Mouse (Mus musculus): ENCODE data around the gene Nbea. TPM values are rescaled to one million over a fixed set of nuclear protein-coding genes. Genes with fewer than 3 reads are reported as not detected.

The Nbea gene
- total RNA-seq (2014; fragmentation: Nextera tagmentation) (not detected in 2 replicates), total RNA-seq (2017) (0.04 TPM in 1 of 2 replicates, not detected in the other)

DNA sequence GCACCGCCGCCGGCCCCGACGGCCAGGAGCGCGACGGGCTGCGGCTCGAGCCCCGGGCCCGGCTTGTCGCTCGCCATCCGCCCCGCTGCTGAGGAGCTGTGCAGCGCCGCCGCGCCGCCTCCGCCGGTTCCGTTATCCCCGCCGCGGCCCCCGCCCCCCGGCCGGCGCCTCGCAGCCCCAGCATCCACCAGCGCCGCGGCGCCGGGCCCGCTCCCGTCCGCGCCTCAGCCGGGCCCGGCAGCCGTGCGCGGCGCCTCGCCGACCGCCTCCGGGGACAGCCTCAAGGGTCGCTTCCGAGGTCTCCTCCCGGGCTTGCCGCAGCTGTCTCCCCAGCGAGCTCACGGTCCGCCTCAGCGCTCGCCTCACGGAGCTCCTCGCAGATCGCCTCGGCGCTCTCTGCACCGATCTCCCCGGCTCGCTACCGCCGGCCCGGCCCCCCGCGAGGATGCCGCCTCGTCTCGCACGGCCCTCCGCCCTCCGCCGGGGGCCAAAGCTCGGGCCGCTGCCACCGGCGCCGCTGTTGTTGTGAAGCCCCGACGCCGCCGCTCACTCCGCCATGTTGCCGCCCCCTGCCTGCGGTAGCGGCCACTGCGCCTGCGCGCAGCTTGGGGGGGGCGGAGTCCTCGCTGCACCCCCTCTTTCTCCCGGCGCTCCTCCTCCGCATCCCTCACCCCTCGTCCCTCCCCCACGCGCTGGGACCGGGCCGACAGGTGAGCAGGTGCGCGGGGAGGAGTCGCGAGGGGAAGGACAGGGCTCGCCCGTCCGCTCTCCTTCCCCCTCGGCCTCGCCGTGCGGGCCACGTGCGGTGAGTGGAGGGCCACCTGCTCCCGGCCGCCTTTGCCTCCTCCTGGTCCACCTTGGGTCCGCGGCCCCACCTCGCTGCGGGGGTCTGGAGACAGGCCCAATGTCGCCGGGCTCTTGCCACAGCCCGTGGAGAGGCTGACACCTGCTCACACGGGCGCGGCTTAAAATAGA lies at the start of gene Nbea:
Gene Nbea, minus strand, starts transcription at position 543 of the 975 bp plus-strand sequence.
- peak; percentile 75 for ATAC-seq (replicated peaks; ENCODE audit: poor library complexity, severe bottlenecking)

- no peak for ATAC-seq (replicated peaks; ENCODE audit: poor library complexity, severe bottlenecking)
These were observed 45.8 kb upstream of the Nbea start for GRCm38 (mm10) chr3:56229283-56229682.

DNA sequence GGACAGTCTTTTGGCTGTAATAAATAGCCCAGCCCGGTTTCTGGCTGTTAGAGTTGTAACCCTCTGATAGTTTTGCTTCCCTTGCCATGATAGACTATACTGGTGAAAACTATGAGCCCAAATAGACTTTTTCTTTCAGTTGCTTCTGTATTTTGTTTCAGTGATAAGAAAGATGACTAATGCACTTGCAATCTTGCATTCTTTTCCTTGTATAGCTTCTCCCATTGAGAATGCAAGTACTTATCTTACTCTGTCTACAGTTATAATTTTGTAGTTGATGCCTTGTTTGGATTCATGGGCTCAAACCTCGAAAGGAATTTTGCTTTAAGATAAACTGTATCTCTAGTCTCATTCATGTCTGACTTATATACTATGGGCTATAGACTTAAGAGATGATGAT lies 32.5 kb upstream of the Nbea start:
- no peak for ATAC-seq (replicated peaks; ENCODE audit: poor library complexity, severe bottlenecking)

- ATAC-seq (replicated peaks; ENCODE audit: poor library complexity, severe bottlenecking): no peak
These were observed 20.5 kb upstream of the Nbea start for GRCm38 (mm10) chr3:56203968-56204367.

DNA sequence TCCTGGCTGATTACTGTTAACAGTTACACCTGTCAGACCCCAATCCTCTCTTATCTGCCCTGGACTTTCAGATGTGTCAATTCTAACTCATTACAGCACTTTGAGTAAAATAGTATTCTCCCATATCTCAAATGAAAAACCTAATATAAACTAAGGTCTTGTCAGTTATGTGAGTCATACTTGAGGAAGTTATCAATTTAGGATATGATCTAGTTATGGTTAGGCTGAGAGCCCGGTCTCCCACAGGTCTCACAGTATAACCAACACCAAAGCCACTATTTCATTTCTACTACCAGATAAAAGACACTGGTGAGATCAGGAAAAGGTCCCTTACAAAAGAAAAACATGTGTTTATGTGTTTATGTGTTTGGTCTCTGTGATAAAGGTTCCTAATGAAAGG lies 4.7 kb upstream of the Nbea start:
- ATAC-seq (replicated peaks; ENCODE audit: poor library complexity, severe bottlenecking): no peak

DNA sequence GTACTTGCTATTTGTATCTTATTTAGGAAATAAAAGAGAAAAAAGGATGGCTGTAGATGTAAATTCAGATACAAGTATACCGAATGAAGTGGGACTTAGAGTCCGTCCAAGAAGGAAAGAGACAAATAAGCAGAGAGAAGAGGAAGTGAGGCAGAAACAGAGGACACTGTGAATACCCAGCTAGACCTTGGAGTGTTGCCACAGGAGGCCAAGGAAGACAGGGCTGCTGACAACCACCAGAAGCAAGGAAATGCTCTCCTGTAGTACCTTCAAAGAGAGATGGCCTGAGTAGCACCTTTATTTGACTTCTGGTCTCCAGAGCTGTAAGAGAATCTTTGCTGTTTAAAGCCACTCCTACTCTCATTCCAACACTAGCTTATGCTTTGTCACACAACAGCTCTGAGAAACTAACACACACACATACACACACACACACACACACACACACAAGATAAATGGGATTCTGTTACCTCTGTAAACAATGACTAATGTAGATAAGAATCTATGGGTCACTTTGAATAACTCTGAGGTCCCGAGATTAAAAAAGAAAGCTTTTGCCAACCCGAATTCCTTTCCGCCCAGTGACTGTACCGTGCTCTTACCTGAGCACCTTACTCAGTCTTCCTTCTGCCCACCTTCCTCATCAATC lies 3.8 kb upstream of the Nbea start:
- no peak for ATAC-seq (replicated peaks; ENCODE audit: poor library complexity, severe bottlenecking)

GRCm38 (mm10) chr3:56182371-56183158 lies 936 bp downstream of the Nbea start:
- ATAC-seq (replicated peaks; ENCODE audit: poor library complexity, severe bottlenecking): no peak

GRCm38 (mm10) chr3:56181991-56182370 lies 1.5 kb downstream of the Nbea start:
- ATAC-seq (replicated peaks; ENCODE audit: poor library complexity, severe bottlenecking): no peak

DNA sequence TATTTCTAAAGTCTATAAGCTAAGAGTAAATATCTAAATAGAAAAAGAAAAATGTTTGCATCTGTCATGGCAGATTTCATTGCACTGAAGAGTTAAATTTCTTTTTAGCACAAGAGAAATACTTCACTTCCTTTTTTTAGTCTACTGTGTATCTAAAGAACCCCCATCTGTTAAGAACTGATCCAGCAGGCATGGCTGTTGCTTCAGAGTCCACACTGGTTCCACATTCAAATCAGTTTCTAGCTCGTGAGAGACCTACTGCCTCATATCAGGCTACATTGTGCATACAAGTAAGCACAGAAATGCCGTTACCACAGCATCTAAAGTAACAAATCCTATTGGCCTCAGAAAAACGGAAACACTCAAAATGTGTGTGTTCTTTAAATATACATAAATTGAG lies 2.5 kb downstream of the Nbea start:
- peak; percentile 41; the same call in 1 of the 2 replicates for ATAC-seq (replicated peaks; ENCODE audit: poor library complexity, severe bottlenecking)

DNA sequence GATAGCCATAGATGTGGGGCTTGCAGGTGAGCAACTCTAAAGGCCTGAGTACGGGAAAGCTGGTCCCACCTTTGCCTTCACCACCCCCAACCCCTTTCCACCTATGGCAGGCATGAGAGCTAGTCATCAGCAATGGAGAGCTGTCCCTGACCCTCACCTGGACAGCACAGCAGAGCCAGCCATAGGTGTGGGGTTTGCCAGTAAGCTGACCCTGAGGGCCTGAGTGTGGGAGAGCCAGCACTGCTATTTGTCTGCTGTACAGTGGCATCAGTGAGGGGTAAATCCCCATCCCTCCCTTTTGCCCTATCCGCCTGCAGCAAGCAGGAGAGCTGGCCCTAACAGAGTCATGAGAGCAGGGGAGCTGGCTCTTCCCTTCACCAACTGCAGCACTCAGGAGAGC lies 25.6 kb downstream of the Nbea start:
- ATAC-seq (replicated peaks; ENCODE audit: poor library complexity, severe bottlenecking): no peak

- no peak for ATAC-seq (replicated peaks; ENCODE audit: poor library complexity, severe bottlenecking)
These were observed 56.8 kb downstream of the Nbea start for GRCm38 (mm10) chr3:56126674-56127073.

DNA sequence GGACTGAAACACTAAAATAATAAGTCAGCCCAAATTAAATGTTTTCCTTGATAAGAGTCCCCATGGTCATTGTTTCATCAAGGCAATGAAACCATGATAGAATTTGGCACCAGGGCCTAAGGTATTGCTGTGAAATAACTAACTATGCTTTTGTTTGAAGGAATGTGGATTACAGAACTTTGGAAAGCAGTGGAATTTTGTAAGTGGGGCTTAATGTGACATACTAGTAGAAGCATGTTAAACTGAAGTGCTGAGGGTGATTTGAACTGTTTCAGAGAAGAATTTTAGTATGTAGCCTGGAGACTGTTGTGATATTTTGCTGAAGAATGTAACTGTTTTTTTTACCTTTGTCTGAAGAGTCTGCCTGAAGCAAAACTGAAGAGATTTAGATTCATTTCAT lies 66.9 kb downstream of the Nbea start:
- ATAC-seq (replicated peaks; ENCODE audit: poor library complexity, severe bottlenecking): no peak

GRCm38 (mm10) chr3:56108101-56108500 lies 75.4 kb downstream of the Nbea start:
- no peak for ATAC-seq (replicated peaks; ENCODE audit: poor library complexity, severe bottlenecking)

- ATAC-seq (replicated peaks; ENCODE audit: poor library complexity, severe bottlenecking): no peak
These were observed 86.4 kb downstream of the Nbea start for GRCm38 (mm10) chr3:56097105-56097504.

GRCm38 (mm10) chr3:56079015-56079612 lies 104.4 kb downstream of the Nbea start:
- no peak for ATAC-seq (replicated peaks; ENCODE audit: poor library complexity, severe bottlenecking)

DNA sequence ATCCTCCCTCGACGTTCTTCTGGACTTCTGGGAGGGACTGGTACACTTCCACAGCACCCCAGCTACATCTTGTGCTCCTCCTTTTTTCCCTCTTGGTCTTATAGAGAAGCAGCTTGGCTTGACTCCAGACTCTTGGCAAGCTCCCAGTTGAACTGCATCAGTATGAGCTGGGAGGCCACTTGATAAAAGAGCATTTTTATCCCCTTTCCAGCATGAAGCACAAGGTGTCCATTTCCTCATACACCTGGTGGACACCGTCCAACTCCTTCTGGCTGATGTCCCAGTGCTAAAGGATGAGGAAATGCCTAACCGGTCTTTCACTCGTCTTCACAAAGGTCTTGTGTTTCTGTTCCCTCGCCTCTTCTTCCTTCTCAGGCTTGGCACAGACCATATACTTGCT lies 115.7 kb downstream of the Nbea start:
- no peak for ATAC-seq (replicated peaks; ENCODE audit: poor library complexity, severe bottlenecking)

DNA sequence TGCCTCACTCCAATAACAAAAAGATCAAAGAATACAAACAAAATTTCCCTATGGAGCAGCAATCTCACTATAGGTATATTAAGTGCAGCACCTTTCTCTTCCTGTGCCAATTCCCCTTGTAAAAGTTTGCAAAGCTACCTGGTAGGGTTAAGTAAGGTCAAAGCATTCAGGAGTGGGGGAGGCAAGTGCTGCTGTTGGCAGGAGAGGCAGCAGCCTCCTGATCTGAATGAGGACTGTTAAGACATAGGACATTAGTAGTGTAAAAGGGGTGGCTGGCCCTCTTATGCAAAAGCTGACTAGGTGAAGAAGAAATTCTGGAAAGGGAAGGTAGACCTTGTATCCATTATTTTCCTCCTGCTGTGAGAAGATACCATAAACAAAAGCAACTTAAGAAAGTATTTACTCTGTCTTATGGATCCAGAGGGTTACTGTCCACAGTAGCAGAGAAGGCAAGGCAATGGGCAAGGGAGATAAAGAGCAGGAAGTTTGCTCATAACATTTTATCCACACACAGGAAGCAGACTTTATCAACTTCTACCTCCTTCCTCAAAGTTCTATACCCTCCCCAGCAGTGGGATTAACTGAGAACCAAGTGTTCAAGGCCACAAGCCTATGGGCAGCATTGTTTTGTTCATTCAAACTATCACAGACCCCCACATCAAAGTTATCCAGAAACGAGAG lies 117.0 kb downstream of the Nbea start:
- ATAC-seq (replicated peaks; ENCODE audit: poor library complexity, severe bottlenecking): no peak

DNA sequence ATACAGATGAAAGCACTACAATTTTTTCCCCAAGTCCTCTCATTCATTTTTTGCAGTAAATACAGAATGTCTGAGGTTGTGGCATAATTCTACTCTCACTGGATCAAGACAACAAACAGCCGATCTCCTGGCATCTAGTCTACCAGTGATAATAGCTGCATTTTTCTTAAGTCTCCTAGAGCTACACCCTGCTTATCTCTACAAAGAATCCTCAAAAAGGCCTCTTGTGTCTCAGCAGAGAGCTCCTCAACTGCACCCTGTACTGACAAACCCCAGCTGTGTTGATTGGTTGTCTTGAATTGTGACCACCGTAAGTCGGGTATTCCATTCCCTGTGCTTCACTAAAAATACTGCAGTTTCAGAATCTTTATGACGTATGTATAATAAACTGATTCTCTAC lies 118.3 kb downstream of the Nbea start:
- ATAC-seq (replicated peaks; ENCODE audit: poor library complexity, severe bottlenecking): no peak

DNA sequence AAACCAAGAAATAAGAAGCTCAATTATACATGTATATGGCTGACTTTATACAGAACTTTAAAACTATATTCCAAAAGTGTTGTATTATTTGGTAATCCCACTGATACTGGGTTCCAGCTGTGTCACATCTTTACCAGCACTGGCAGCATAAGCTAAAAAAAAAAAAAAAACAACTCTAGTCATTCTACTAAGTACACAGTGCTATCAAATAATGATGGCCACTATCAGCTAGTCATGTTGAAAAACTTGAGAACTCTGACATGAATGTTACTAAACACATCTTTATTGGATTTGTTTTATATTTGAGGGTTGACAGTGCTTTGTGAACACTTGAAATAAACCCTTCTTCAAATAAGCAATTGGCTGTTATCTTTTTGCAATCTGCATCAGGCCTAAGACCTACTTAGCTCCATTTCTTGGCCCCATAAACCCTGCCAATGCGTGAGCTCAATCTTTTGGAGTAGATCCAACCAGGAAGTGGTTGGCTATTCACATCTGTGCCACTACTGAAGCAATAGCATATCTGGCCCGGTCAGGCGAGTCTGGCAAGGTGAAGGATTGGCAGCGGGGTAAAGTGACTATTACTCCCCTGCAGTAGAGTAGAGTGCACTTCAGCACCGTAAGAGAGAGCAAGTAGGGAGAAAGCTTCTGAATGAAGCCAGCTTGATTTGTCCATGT lies 137.7 kb downstream of the Nbea start:
- ATAC-seq (replicated peaks; ENCODE audit: poor library complexity, severe bottlenecking): no peak

Data from granulocyte monocyte progenitor cell, adult 5-6 weeks (primary cell).